Mouse (Mus musculus): ENCODE data around the gene Tm4sf5. TPM values are rescaled to one million over a fixed set of nuclear protein-coding genes. Genes with fewer than 3 reads are reported as not detected.
"Not testable (repeated sequence)": the region's sequence is repeated elsewhere in the genome, so short reads cannot be mapped to it uniquely, and the experiment has no call there.

Gene Tm4sf5
- polyA plus RNA-seq, 1 experiment = 587 TPM

GRCm38 (mm10) chr11:70518436-70518835 lies 13.4 kb downstream of the Tm4sf5 start:
- TF ChIP-seq CTCF (IDR thresholded peaks at IDR 0.05; ENCODE audit: extremely low read depth, insufficient read length, insufficient replicate concordance, low read depth, low read length) (no peak), POLR2A (IDR thresholded peaks at IDR 0.05; ENCODE audit: low read depth, low read length) (no peak)
- Histone ChIP-seq H3K27me3 (ENCODE audit: control insufficient read depth, insufficient read depth, low read length) (no peaks in the 10 kb centered on the region), H3K36me3 (ENCODE audit: control insufficient read depth, insufficient read depth, low read length) (no peaks in the 10 kb centered on the region), H3K4me3 (ENCODE audit: low read depth, low read length) (no peak overlapping the region), H3K4me1 (ENCODE audit: control insufficient read depth, insufficient read depth, insufficient read length, low read length) (peaks cover 16% of the 10 kb centered on the region), H3K27ac (ENCODE audit: insufficient read depth, low read depth, low read length) (no peak overlapping the region)
- WGBS = 67% methylated on average over 1 of the region's 1 CpGs

DNA sequence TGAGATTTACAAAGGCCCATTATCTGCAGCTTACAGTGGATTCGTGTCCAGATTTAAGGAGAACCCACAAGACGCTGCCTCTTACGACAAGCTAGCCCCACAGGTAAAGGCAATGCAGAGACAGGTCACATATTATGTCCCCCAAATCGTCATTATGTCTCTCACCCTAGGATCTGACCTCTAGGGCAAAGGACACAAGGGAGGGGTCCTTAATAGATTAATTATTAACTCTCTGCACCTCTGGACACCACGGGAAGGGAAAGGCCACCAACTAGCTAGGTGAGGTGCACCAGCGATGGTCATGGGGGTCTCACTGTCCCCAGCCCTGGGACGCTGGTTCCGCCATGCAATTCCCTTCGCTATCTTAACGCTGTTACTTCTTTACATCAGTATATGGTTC lies 13.9 kb downstream of the Tm4sf5 start, which contains the start of gene Gltpd2:
Gltpd2 (plus strand) TSS at position 274 of the 400 bp plus-strand sequence.
- TF ChIP-seq CTCF (IDR thresholded peaks at IDR 0.05; ENCODE audit: extremely low read depth, insufficient read length, insufficient replicate concordance, low read depth, low read length) = no peak
- no peak for TF ChIP-seq POLR2A (IDR thresholded peaks at IDR 0.05; ENCODE audit: low read depth, low read length)
- Histone ChIP-seq H3K36me3 (ENCODE audit: control insufficient read depth, insufficient read depth, low read length) (no peaks in the 10 kb centered on the region), H3K4me3 (ENCODE audit: low read depth, low read length) (peak within 1 kb of the TSS; percentile 52), H3K4me1 (ENCODE audit: control insufficient read depth, insufficient read depth, insufficient read length, low read length) (peaks cover 13% of the 10 kb centered on the region), H3K27ac (ENCODE audit: insufficient read depth, low read depth, low read length) (peak within 1 kb of the TSS; percentile 13; the same call in 1 of the 2 replicates), H3K27me3 (ENCODE audit: control insufficient read depth, insufficient read depth, low read length) (no peaks in the 10 kb centered on the region)
- 61% methylated on average over 10 of the region's 10 CpGs for WGBS

DNA sequence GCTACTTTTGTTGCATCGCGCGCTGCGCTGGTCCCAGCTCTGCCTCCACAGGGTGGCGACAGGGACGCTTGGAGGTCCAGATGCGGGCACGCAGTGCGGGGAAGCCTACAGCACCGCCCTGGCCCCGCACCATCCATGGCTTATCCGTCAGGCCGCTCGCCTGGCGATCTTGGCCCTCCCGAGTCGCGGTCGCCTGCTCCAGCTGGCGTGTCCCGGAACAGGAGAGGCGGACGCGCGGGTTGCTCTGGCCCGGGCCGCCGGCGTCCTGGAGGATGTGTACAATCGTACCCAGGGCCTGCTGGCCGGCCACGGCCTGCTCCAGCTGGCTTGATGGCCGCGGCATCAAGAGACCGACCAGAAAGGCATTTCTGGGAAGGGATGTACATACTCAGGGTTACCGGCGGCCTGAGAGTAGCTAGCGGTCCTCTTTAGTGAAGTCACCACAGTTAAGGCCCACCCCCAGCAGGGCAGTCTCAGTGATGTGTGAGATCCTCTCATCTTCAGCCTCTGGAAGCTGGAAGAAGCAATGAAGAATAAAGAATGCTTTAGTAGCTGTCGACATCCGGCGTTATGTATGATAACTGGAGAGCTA lies 15.2 kb downstream of the Tm4sf5 start:
- H3K27ac ChIP-seq (ENCODE audit: insufficient read depth, low read depth, low read length) = peak overlapping the region; percentile 13; the same call in 1 of the 2 replicates
- WGBS = 56% methylated on average over 41 of the region's 41 CpGs

DNA sequence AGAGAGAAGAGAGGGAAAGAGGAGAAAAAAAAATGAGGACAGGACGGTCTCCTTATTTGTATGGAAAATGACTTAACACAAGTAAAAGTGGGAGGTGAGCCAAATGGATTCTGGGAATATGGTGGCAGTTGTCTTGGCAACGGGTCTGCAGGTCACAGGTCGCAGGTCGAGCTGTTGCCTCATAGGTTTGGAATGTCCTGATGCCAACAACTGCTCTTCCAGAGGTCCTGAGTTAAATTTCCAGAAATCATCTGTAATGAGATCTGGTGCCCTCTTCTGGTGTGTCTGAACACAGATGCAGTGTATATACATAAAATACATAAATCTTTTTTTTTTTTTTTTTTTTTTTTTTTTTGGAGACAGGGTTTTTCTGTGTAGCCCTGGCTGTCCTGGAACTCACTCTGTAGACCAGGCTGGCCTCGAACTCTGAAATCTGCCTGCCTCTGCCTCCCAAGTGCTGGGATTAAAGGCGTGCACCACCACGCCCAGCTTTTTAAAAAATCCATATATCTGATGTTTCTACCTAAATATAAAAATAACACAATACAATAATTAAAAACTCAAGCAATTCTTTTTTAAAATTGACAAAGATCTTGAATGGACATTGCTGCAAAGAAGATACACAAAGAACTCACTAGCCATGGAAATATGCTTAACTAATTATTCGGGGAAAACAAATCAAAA lies 18.4 kb downstream of the Tm4sf5 start:
- H3K27ac ChIP-seq (ENCODE audit: insufficient read depth, low read depth, low read length); H3K27me3 ChIP-seq (ENCODE audit: control insufficient read depth, insufficient read depth, low read length); H3K4me3 ChIP-seq (ENCODE audit: low read depth, low read length): not testable (repeated sequence)
- Histone ChIP-seq H3K4me1 (ENCODE audit: control insufficient read depth, insufficient read depth, insufficient read length, low read length) (peaks cover 15% of the 10 kb centered on the region), H3K36me3 (ENCODE audit: control insufficient read depth, insufficient read depth, low read length) (peaks cover 20% of the 10 kb centered on the region)
- WGBS = 88% methylated on average over 8 of the region's 8 CpGs
- TF ChIP-seq CTCF (IDR thresholded peaks at IDR 0.05; ENCODE audit: extremely low read depth, insufficient read length, insufficient replicate concordance, low read depth, low read length) = 0 out of 2 replicates have a peak, but pooled peaks have one; percentile 7

More for the DNA sequence above, 15.2 kb downstream of the Tm4sf5 start:
- Histone ChIP-seq H3K36me3 (ENCODE audit: control insufficient read depth, insufficient read depth, low read length) (no peaks in the 10 kb centered on the region), H3K4me3 (ENCODE audit: low read depth, low read length) (peak overlapping the region; percentile 52), H3K27me3 (ENCODE audit: control insufficient read depth, insufficient read depth, low read length) (no peaks in the 10 kb centered on the region), H3K4me1 (ENCODE audit: control insufficient read depth, insufficient read depth, insufficient read length, low read length) (peaks cover 9% of the 10 kb centered on the region)
- TF ChIP-seq CTCF (IDR thresholded peaks at IDR 0.05; ENCODE audit: extremely low read depth, insufficient read length, insufficient replicate concordance, low read depth, low read length) (no peak), POLR2A (IDR thresholded peaks at IDR 0.05; ENCODE audit: low read depth, low read length) (no peak)

DNA sequence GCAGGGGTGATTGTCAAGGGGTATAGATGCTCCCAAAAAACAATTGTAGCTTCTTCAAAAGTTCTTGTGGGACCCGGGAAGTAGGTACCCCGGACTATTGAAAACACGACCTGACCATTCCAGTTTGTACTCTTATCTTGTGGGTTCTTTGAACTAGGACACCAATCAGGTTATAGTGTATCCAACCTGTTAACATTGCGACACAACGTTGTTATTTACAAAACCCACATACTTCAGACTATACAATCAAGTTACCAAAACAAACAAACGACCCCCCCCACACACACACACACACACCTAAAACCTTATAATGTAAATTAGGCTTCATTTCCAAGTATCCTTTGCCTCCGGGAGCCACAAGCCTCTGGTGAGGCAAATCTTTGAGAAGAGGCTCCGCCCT lies 19.7 kb downstream of the Tm4sf5 start:
- Histone ChIP-seq H3K27me3 (ENCODE audit: control insufficient read depth, insufficient read depth, low read length) (no peaks in the 10 kb centered on the region), H3K36me3 (ENCODE audit: control insufficient read depth, insufficient read depth, low read length) (peaks cover 20% of the 10 kb centered on the region), H3K4me1 (ENCODE audit: control insufficient read depth, insufficient read depth, insufficient read length, low read length) (peaks cover 7% of the 10 kb centered on the region), H3K4me3 (ENCODE audit: low read depth, low read length) (peak overlapping the region; percentile 19; the same call in 1 of the 2 replicates), H3K27ac (ENCODE audit: insufficient read depth, low read depth, low read length) (no peak overlapping the region)
- TF ChIP-seq POLR2A (IDR thresholded peaks at IDR 0.05; ENCODE audit: low read depth, low read length) (no peak), CTCF (IDR thresholded peaks at IDR 0.05; ENCODE audit: extremely low read depth, insufficient read length, insufficient replicate concordance, low read depth, low read length) (no peak)
- WGBS = 2% methylated on average over 8 of the region's 8 CpGs

GRCm38 (mm10) chr11:70525184-70525678 lies 20.2 kb downstream of the Tm4sf5 start, which contains the start of gene Psmb6:
TSS of gene Psmb6 (plus strand) at chr11:70525367.
- Histone ChIP-seq H3K27me3 (ENCODE audit: control insufficient read depth, insufficient read depth, low read length) (no peaks in the 10 kb centered on the region), H3K36me3 (ENCODE audit: control insufficient read depth, insufficient read depth, low read length) (peaks cover 20% of the 10 kb centered on the region), H3K4me3 (ENCODE audit: low read depth, low read length) (peak within 1 kb of the TSS; percentile 76), H3K27ac (ENCODE audit: insufficient read depth, low read depth, low read length) (no peak within 1 kb of the TSS), H3K4me1 (ENCODE audit: control insufficient read depth, insufficient read depth, insufficient read length, low read length) (peaks cover 5% of the 10 kb centered on the region)
- under 1% methylated on average over 25 of the region's 26 CpGs for WGBS
- no peak for TF ChIP-seq CTCF (IDR thresholded peaks at IDR 0.05; ENCODE audit: extremely low read depth, insufficient read length, insufficient replicate concordance, low read depth, low read length)
- peak; percentile 91; the same call in 1 of the 2 replicates for TF ChIP-seq POLR2A (IDR thresholded peaks at IDR 0.05; ENCODE audit: low read depth, low read length)

- 2% methylated on average over 12 of the region's 12 CpGs for WGBS
- peak overlapping the region; percentile 76 for H3K4me3 ChIP-seq (ENCODE audit: low read depth, low read length)
These were observed 20.7 kb downstream of the Tm4sf5 start for GRCm38 (mm10) chr11:70525726-70526125.

More at GRCm38 (mm10) chr11:70525726-70526125, 20.7 kb downstream of the Tm4sf5 start:
- no peaks in the 10 kb centered on the region for H3K27me3 ChIP-seq (ENCODE audit: control insufficient read depth, insufficient read depth, low read length)
- H3K36me3 ChIP-seq (ENCODE audit: control insufficient read depth, insufficient read depth, low read length) = peaks cover 20% of the 10 kb centered on the region
- TF ChIP-seq CTCF (IDR thresholded peaks at IDR 0.05; ENCODE audit: extremely low read depth, insufficient read length, insufficient replicate concordance, low read depth, low read length) (no peak), POLR2A (IDR thresholded peaks at IDR 0.05; ENCODE audit: low read depth, low read length) (no peak)
- peaks cover 5% of the 10 kb centered on the region for H3K4me1 ChIP-seq (ENCODE audit: control insufficient read depth, insufficient read depth, insufficient read length, low read length)
- no peak overlapping the region for H3K27ac ChIP-seq (ENCODE audit: insufficient read depth, low read depth, low read length)
